Mouse (Mus musculus): ENCODE results near the gene Diexf. TPM values are rescaled to one million over a fixed set of nuclear protein-coding genes. Genes with fewer than 3 reads are reported as not detected.

The Diexf gene
- total RNA-seq, 4 experiments from 2014 or later, result 17.0 to 21.9 (median 19.7) TPM

GRCm38 (mm10) chr1:193086842-193087476 lies 43.1 kb downstream of the Diexf start:
- DNase-seq (ENCODE audit: low spot score in 2 of 2), result no peak

DNA sequence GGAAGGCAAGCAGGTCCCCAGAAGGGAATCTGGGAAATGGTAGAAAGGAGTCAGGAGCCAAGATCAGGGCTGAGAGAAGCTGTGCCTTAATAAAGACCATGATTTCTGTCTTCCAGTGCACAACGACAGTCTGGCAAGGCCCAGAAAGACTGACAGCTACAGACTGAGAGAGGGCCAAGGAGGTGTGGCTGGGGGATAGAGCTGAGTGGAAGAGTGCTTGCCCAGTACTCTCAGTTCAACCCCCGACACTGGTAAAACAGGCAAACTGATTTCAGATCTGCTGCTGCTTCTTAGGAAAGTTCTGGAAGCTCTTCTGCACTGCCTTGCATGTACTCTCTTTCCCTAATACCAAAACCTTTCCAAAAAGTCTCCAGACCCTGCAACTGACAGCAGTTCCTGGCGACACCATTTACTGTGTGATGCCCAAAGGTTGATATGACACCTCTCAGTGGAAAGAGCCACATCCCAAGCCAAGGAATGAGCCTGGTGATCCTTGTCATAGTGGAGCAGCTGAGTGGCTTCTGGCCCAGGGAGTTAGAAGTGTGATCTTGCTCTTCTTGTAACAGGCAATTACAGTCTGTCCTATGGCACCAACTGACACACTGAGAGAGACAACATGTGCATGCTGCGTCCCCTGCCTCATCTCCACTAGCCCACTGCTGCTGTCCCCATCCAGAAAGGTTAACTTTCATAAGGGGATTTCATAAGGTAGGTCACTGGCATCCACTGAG lies 43.8 kb downstream of the Diexf start:
- no peak for DNase-seq (ENCODE audit: low spot score in 2 of 2)

- no peak for DNase-seq (ENCODE audit: low spot score in 2 of 2)
Measured at GRCm38 (mm10) chr1:193085541-193086020, 44.5 kb downstream of the Diexf start.

DNA sequence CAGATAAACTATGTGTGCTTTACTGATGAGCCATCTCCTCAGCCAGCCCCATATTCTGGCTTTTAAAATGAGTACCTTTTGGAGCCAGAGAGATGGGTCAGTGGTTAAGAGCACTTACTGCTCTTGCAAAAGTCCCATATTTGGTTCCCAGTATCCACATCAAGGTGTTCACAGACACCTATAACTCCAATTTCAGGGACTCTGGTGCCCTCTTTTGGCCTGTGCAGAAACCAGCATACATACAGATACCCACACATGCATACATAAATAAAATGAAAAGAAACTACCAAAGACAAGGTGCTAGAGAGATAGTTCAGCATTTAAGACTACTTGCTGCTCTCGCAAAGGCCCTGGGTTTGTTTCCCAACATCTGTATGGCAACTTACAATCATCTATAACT lies 46.1 kb downstream of the Diexf start:
- no peak for DNase-seq (ENCODE audit: low spot score in 2 of 2)

GRCm38 (mm10) chr1:193083051-193083450 lies 47.0 kb downstream of the Diexf start:
- DNase-seq (ENCODE audit: low spot score in 2 of 2), result no peak

GRCm38 (mm10) chr1:193082311-193082921 lies 47.7 kb downstream of the Diexf start:
- DNase-seq (ENCODE audit: low spot score in 2 of 2), result no peak

DNA sequence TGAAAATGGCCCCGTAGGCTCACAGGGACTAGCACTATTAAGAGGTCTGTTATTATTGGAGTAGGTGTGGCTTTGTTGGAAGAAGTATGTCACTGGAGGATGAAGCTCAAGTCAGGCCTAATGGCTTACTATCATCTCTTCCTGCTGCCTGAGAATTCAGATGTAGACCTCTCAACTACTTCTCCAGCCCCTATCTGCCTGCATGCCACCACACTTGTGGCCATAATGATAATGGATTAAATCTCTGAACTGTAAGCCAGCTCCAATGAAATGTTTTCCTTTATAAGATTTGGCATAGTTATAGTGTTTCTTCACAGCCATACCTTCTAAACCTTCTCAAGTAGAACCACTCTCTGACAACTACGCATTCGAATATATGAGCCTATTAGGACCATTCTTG lies 67.5 kb downstream of the Diexf start:
- DNase-seq (ENCODE audit: low spot score in 2 of 2), result no peak

DNA sequence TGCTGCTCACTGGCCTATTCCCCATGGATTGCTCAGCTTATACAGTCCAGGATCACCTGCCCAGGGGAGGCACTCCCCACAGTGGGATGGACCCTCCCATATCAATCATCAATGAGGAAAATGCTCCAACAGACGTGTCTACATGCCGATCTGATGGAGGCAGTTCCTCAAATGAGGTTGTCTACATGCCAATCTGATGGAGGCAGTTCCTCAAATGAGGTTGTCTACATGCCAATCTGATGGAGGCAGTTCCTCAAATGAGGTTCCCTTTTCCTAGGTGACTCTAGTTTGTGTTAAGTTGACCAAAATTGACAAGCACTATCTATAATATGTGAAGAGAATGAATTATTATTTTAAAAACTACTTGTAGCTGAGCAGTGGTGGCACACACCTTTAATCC lies 69.9 kb downstream of the Diexf start:
- DNase-seq (ENCODE audit: low spot score in 2 of 2), result no peak

- no peak for DNase-seq (ENCODE audit: low spot score in 2 of 2)
Measured at GRCm38 (mm10) chr1:193059596-193059995, 70.5 kb downstream of the Diexf start.

GRCm38 (mm10) chr1:193054401-193054800 lies 75.7 kb downstream of the Diexf start:
- DNase-seq (ENCODE audit: low spot score in 2 of 2), result no peak

DNA sequence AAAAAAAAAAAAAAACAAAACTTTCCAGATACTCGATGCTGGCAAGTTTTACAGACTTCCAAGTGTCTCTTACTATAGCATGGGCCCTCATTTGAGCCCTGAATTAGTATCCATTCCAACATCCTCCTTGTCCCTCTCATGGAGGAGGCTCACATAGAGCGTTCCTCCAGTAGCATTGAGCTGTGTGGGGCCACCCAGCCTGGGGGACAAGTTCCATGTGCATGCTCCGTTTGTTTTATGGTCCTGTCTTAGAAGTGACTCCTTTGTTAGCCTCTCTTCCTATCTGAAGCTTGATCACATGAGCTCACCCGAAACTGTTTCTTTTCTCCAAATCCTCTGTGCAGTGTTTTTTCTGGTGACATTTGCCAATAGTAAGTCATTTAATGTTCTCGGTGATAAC lies 77.0 kb downstream of the Diexf start:
- DNase-seq (ENCODE audit: low spot score in 2 of 2), result no peak

GRCm38 (mm10) chr1:193047616-193048015 lies 82.5 kb downstream of the Diexf start:
- DNase-seq (ENCODE audit: low spot score in 2 of 2), result no peak

DNA sequence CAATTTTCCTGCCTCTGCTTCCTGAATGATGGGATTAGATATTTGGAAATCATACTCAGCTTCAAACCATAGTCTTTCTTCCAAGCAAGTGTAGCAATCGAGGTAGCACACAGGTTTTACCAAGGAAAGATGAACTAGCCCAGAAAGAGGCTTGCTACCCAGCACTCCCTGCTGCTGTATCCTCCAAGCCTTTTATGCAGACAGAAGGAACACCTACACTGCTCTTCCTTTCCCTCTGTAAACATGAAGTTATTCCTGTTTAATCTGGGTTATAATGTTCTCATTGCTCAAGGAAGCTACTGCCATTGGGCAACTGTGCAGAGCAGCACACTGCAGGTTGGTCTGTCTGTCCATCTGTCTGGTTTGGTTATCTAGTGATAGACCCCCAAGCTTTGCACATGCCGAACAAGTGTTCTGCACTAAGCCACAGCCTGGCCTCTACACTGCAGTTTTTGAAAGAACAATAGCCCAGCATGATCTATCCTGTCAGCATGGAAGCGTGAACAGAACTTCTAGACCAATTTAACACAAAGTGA lies 87.2 kb downstream of the Diexf start:
- no peak for DNase-seq (ENCODE audit: low spot score in 2 of 2)

Other genes starting within 250 kb of the Diexf start
- 10 to 100 TPM; 23.4 to 27.9 (median 25.8) TPM for gene Syt14, start 94.5 kb downstream of the Diexf start, total RNA-seq (2022)
- gene Irf6, start 22.8 kb upstream of the Diexf start, total RNA-seq (2022), result 1 to 10 TPM; 1.2 to 2.7 (median 1.5) TPM
- 1 to 10 TPM; 3.7 to 4.9 (median 4.2) TPM for gene A130010J15Rik, start 37.8 kb upstream of the Diexf start, total RNA-seq (2022)
- gene Traf3ip3, start 71.4 kb upstream of the Diexf start, total RNA-seq (2022), result 1 to 10 TPM; 1.4 to 6.0 (median 2.1) TPM
- gene Lamb3, start 77.4 kb upstream of the Diexf start, total RNA-seq (2022), result 1 to 10 TPM; 1.6 to 4.7 (median 2.1) TPM
- gene Hsd11b1, start 133.8 kb upstream of the Diexf start, total RNA-seq (2022), result 10 to 100 TPM; 15.8 to 18.7 (median 17.4) TPM
- gene G0s2, start 142.9 kb upstream of the Diexf start, total RNA-seq (2022), result 1 to 10 TPM; 4.9 to 9.1 (median 6.8) TPM
- gene Camk1g, start 240.0 kb upstream of the Diexf start, total RNA-seq (2022), result 10 to 100 TPM; 28.7 to 33.3 (median 30.1) TPM

All from left cerebral cortex, adult 8-10 months (tissue).